Mouse (Mus musculus): ENCODE results near the gene Srrm2.

DNA sequence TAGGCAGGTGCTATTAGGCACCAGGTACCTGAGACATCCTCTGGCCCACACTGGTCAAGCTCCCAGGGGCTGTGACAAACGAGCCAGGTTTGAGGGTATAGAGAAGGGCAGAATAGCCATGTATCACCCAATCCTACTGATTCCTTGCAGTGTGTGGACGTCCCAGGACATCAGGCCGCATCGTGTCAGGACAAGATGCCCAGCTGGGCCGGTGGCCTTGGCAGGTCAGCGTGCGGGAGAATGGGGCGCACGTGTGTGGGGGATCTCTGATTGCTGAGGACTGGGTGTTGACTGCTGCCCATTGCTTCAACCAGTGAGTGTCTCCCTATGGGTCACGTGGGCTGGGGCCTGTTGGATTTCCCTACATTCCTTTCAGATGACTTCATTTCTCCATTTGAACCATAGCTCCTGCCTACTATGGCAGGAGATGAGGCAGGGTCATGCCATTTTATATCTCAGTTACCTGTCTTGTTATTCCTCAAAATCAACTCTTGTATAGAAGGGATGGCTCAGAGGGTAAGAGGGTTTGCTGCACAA is 64.0 kb downstream of the Srrm2 start:
- TF ChIP-seq CTCF (IDR thresholded peaks at IDR 0.05; ENCODE audit: borderline replicate concordance, insufficient read depth, low read depth, low read length) (no peak), POLR2A (IDR thresholded peaks at IDR 0.05; ENCODE audit: borderline replicate concordance, insufficient read depth, low read length) (no peak)

Measured in cerebellum, adult 2 months (tissue).